Mouse (Mus musculus): ENCODE measurements around the gene Map2k5. TPM values are rescaled to one million over a fixed set of nuclear protein-coding genes. Genes with fewer than 3 reads are reported as not detected.

The Map2k5 gene
- polyA plus RNA-seq, 1 experiment, result 45.9 TPM

- TF ChIP-seq GATA1 (IDR thresholded peaks at IDR 0.05; ENCODE audit: low read length), result no peak
These were observed 228.3 kb downstream of the Map2k5 start for GRCm38 (mm10) chr9:63149372-63149766.

- no peak for TF ChIP-seq GATA1 (IDR thresholded peaks at IDR 0.05; ENCODE audit: low read length)
These were observed 229.0 kb downstream of the Map2k5 start, which contains the start of gene Skor1 for GRCm38 (mm10) chr9:63148410-63149371. Gene Skor1 (minus strand): TSS chr9:63148961.

- TF ChIP-seq GATA1 (IDR thresholded peaks at IDR 0.05; ENCODE audit: low read length), result no peak
These were observed 229.8 kb downstream of the Map2k5 start for GRCm38 (mm10) chr9:63147786-63148409.

- no peak for TF ChIP-seq GATA1 (IDR thresholded peaks at IDR 0.05; ENCODE audit: low read length)
These were observed 230.4 kb downstream of the Map2k5 start for GRCm38 (mm10) chr9:63147296-63147695.

GRCm38 (mm10) chr9:63146856-63147274, 230.8 kb downstream of the Map2k5 start:
- TF ChIP-seq GATA1 (IDR thresholded peaks at IDR 0.05; ENCODE audit: low read length), result no peak

GRCm38 (mm10) chr9:63146126-63146855, 231.4 kb downstream of the Map2k5 start:
- TF ChIP-seq GATA1 (IDR thresholded peaks at IDR 0.05; ENCODE audit: low read length), result no peak

- no peak for TF ChIP-seq GATA1 (IDR thresholded peaks at IDR 0.05; ENCODE audit: low read length)
These were observed 232.2 kb downstream of the Map2k5 start for GRCm38 (mm10) chr9:63145249-63146125.

- TF ChIP-seq GATA1 (IDR thresholded peaks at IDR 0.05; ENCODE audit: low read length), result no peak
These were observed 233.0 kb downstream of the Map2k5 start for GRCm38 (mm10) chr9:63144502-63145248.

- TF ChIP-seq GATA1 (IDR thresholded peaks at IDR 0.05; ENCODE audit: low read length), result no peak
These were observed 233.8 kb downstream of the Map2k5 start for GRCm38 (mm10) chr9:63143641-63144501.

GRCm38 (mm10) chr9:63143227-63143626, 234.5 kb downstream of the Map2k5 start:
- no peak for TF ChIP-seq GATA1 (IDR thresholded peaks at IDR 0.05; ENCODE audit: low read length)

- no peak for TF ChIP-seq GATA1 (IDR thresholded peaks at IDR 0.05; ENCODE audit: low read length)
These were observed 235.2 kb downstream of the Map2k5 start for GRCm38 (mm10) chr9:63142335-63143036.

- no peak for TF ChIP-seq GATA1 (IDR thresholded peaks at IDR 0.05; ENCODE audit: low read length)
These were observed 235.9 kb downstream of the Map2k5 start for GRCm38 (mm10) chr9:63141641-63142334.

All from G1E-ER4 (cell line).